Mouse (Mus musculus): ENCODE measurements around the gene Vmn1r169.
"Not testable (repeated sequence)": the region's sequence is repeated elsewhere in the genome, so short reads cannot be mapped to it uniquely, and the experiment has no call there.

- TF ChIP-seq CTCF (IDR thresholded peaks at IDR 0.05; ENCODE audit: low read depth, low read length); GATA1 (IDR thresholded peaks at IDR 0.05; ENCODE audit: borderline replicate concordance, low read length); POLR2AphosphoS5 (IDR thresholded peaks at IDR 0.05; ENCODE audit: insufficient replicate concordance, low read depth, low read length); GATA2 (IDR thresholded peaks at IDR 0.05; ENCODE audit: borderline replicate concordance, low read depth, low read length): not testable (repeated sequence)
Observed at GRCm38 (mm10) chr7:23605875-23606274, 30.5 kb downstream of the Vmn1r169 start, which contains the start of gene Vmn1r170.

Data from G1E (cell line).